Mouse (Mus musculus) heart, embryonic 10.5 days (tissue): Measurements from ENCODE around the gene Rnf186. TPM values are rescaled to one million over a fixed set of nuclear protein-coding genes. Genes with fewer than 3 reads are reported as not detected.

Source experiments
- DNase-seq: peaks from one replicate; pipeline ENCODE4 v3.0.0-alpha.2; 2017; ENCODE audit warnings: low spot score
- H3K27ac ChIP-seq: fragments of 300-500 bp; sonication (generic); 2 replicates; pipeline ENCODE4 v1.5.1; 2016; ENCODE audit warnings: mild to moderate bottlenecking
- H3K27me3 ChIP-seq: fragments of 300-500 bp; sonication (generic); 2 replicates; pipeline ENCODE4 v1.6.1; 2016; ENCODE audit warnings: mild to moderate bottlenecking; ENCODE audit not compliant: poor library complexity, insufficient read depth, severe bottlenecking
- H3K36me3 ChIP-seq: fragments of 300-500 bp; sonication (generic); 2 replicates; pipeline ENCODE4 v1.6.1; 2016; ENCODE audit warnings: mild to moderate bottlenecking, moderate library complexity
- H3K4me1 ChIP-seq: fragments of 300-500 bp; sonication (generic); 2 replicates; pipeline ENCODE4 v1.6.1; 2016; ENCODE audit warnings: mild to moderate bottlenecking
- H3K4me3 ChIP-seq: fragments of 300-500 bp; sonication (generic); 2 replicates; pipeline ENCODE4 v1.5.1; 2016; ENCODE audit warnings: mild to moderate bottlenecking, moderate library complexity
- H3K9me3 ChIP-seq: fragments of 300-500 bp; sonication (generic); 2 replicates; pipeline ENCODE4 v1.6.1; 2016; ENCODE audit warnings: mild to moderate bottlenecking, moderate library complexity
- WGBS: fragments of 180-500 bp; shearing (Covaris S2); methylation state at CpG from one replicate; pipeline ENCODE4 v1.1.7; 2016; 5-methylcytosine and 5-hydroxymethylcytosine counted together
- polyA plus RNA-seq: library from polyadenylated mRNA; unstranded; fragments of >200 nt; fragmentation: Nextera tagmentation; extraction: Ambion mirVana; gene quantifications from 2 replicates; pipeline ENCODE4 v1.2.1, GENCODE M21; 2016

Rnf186 gene
- polyA plus RNA-seq, 1 experiment from 2014 or later, result 0.14 TPM

DNA sequence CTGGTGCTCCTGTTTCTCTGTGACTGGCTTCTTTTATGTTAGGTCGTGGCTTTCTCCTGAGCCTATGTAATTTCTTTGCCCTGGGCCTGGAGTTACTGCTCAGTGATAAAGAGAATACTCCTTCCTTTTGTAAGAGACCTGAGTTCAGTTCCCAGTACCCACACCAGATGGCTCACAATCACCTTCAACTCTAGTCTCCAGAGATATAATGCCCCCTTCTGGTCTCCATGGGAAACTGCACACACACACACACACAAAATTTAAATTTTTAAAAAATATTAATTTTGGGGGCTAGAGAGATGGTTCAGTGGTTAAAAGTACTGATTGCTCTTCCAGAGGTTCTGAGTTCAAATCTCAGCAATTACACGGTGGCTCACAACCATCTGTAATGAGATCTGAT is 18.7 kb upstream of the Rnf186 start:
- 79% methylated on average over 2 of the region's 2 CpGs for WGBS
- H3K36me3 ChIP-seq, result no peaks in the 10 kb centered on the region
- no peak overlapping the region for H3K27ac ChIP-seq
- no peaks in the 10 kb centered on the region for H3K9me3 ChIP-seq
- no peak overlapping the region for H3K4me3 ChIP-seq
- no peak for DNase-seq
- peaks cover 3% of the 10 kb centered on the region; the same call in 1 of the 2 replicates for H3K4me1 ChIP-seq
- H3K27me3 ChIP-seq, result 0 out of 2 replicates have a peak, but pooled peaks cover 6% of the 10 kb centered on the region

DNA sequence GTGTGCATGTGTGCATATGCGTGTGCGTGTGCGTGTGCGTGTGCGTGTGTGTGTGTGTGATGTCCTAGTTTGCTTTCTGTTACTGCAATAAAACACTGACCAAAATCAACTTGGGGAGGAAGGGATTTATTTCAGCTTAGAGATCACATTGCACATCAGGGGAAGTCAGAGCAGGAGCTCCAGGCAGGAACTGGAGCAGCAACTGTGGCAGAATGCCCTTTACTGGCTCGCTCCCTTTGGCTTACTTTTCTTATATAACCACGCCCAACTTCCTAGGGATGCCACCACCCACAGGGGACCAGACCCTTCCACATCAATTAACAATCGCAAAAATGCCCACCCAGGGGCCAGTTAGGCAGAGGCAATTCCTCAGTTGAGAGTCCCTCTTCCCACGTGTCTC is 8.3 kb upstream of the Rnf186 start:
- no peaks in the 10 kb centered on the region; the same call in 1 of the 2 replicates for H3K27me3 ChIP-seq
- no peak for DNase-seq
- H3K4me1 ChIP-seq, result no peaks in the 10 kb centered on the region
- H3K4me3 ChIP-seq, result no peak overlapping the region
- H3K27ac ChIP-seq, result no peak overlapping the region
- no peaks in the 10 kb centered on the region for H3K36me3 ChIP-seq
- 83% methylated on average over 9 of the region's 9 CpGs for WGBS
- H3K9me3 ChIP-seq, result no peaks in the 10 kb centered on the region

- Histone ChIP-seq H3K4me1 (no peaks in the 10 kb centered on the region), H3K4me3 (no peak overlapping the region), H3K27ac (no peak overlapping the region), H3K36me3 (no peaks in the 10 kb centered on the region), H3K27me3 (no peaks in the 10 kb centered on the region; the same call in 1 of the 2 replicates), H3K9me3 (no peaks in the 10 kb centered on the region)
- no peak for DNase-seq
- 77% methylated on average over 15 of the region's 15 CpGs for WGBS
These were observed 7.8 kb upstream of the Rnf186 start for GRCm38 (mm10) chr4:138959120-138959519.

DNA sequence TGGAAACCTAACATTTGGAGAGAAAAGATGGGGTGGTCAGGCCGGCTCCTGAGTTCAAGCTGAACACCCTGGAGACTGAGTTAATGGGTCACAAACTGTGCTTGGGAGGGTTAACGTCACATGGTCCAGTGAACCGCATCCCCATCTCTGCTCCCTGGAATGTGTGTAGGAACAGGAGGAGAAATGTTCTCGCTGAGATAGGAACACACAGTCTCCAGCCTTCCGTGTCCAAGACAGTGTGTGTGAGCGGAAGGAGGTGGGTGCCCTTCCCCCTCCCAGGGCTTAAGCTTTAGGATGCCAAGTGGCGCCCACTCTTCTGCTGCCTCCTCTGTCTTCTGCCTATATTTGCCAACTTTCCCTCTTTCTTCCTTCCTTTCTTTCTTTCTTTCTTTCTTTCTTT is 7.0 kb upstream of the Rnf186 start:
- Histone ChIP-seq H3K4me1 (no peaks in the 10 kb centered on the region), H3K9me3 (no peaks in the 10 kb centered on the region), H3K4me3 (no peak overlapping the region), H3K27me3 (peaks cover 1% of the 10 kb centered on the region; the same call in 1 of the 2 replicates), H3K36me3 (no peaks in the 10 kb centered on the region), H3K27ac (no peak overlapping the region)
- no peak for DNase-seq
- WGBS, result 72% methylated on average over 7 of the region's 7 CpGs

- Histone ChIP-seq H3K27me3 (peaks cover 15% of the 10 kb centered on the region), H3K27ac (no peak overlapping the region), H3K4me1 (peaks cover 8% of the 10 kb centered on the region), H3K4me3 (no peak overlapping the region), H3K36me3 (no peaks in the 10 kb centered on the region), H3K9me3 (no peaks in the 10 kb centered on the region)
- WGBS, result 83% methylated on average over 5 of the region's 5 CpGs
- DNase-seq, result no peak
These were observed 4.2 kb upstream of the Rnf186 start for GRCm38 (mm10) chr4:138962719-138963118.

- WGBS, result 67% methylated on average over 5 of the region's 5 CpGs
- Histone ChIP-seq H3K4me3 (no peak overlapping the region), H3K9me3 (no peaks in the 10 kb centered on the region), H3K4me1 (peaks cover 22% of the 10 kb centered on the region), H3K27ac (no peak overlapping the region), H3K36me3 (no peaks in the 10 kb centered on the region), H3K27me3 (peaks cover 18% of the 10 kb centered on the region)
- no peak for DNase-seq
These were observed 1.0 kb upstream of the Rnf186 start for GRCm38 (mm10) chr4:138965871-138966270.

DNA sequence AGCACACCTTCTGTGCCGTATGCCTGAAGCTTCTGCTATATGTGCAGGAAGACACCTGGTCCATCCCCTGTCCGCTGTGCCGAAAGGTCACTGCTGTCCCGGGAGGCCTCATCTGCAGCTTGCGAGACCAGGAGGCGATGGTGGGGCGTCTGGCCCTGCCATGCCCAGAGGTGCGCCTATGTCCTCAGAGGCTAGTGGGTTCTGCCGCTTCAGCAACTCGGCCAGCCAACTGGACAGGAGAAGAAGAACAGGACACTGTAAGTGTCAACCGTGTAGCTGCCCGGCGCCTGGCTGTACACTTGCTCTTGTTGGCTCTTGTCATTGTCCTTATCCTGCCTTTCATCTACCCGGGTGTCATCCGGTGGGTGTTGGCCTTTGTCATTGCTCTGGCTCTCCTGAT is 573 bp downstream of the Rnf186 start:
- WGBS, result 69% methylated on average over 15 of the region's 15 CpGs
- DNase-seq, result no peak

DNA sequence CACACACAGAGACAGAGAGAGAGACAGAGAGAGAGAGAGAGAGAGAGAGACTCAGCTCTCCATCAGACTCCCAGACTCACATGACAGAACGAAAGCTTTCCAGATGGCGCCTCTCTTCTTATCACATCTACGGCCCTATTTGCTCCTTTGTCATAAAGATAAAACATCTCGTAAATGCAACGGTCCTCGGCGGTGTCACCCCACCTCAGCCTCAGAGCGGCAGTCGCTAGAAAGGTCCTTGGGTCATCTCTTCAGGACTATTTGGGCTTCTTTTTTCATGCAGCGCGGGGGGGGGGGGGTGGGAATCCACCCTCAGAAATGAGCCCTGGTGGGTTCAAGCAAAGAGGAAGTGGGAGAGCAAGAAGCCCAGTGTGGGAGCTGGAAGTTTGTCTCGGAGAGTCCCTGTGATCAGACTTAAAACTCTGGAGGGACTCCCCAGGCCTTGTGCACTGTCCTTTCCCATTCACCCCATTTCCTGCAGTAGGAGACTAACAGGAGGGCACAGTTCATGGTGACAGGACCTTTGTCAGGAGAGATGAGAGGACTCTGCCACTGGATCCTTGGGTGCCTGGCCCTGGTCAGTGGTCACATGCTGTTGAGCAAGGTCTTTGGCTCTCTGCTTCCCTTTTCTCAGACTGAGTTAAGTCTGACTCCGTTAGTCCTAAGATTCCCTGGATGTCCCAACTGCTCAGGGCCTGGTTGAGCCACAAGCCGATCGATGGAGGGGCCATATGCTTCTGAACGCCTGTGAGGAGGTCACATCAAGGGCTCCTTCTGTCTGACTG is 2.1 kb downstream of the Rnf186 start:
- Histone ChIP-seq H3K4me3 (no peak overlapping the region), H3K9me3 (no peaks in the 10 kb centered on the region), H3K4me1 (peaks cover 48% of the 10 kb centered on the region), H3K36me3 (no peaks in the 10 kb centered on the region), H3K27ac (peak overlapping the region; percentile 22; the same call in 1 of the 2 replicates), H3K27me3 (peaks cover 18% of the 10 kb centered on the region)
- 46% methylated on average over 16 of the region's 16 CpGs for WGBS
- no peak for DNase-seq

More for the DNA sequence above, 573 bp downstream of the Rnf186 start:
- H3K27ac ChIP-seq, result no peak overlapping the region
- H3K36me3 ChIP-seq, result no peaks in the 10 kb centered on the region
- H3K27me3 ChIP-seq, result peaks cover 18% of the 10 kb centered on the region
- peaks cover 34% of the 10 kb centered on the region for H3K4me1 ChIP-seq
- H3K4me3 ChIP-seq, result no peak overlapping the region
- H3K9me3 ChIP-seq, result no peaks in the 10 kb centered on the region

DNA sequence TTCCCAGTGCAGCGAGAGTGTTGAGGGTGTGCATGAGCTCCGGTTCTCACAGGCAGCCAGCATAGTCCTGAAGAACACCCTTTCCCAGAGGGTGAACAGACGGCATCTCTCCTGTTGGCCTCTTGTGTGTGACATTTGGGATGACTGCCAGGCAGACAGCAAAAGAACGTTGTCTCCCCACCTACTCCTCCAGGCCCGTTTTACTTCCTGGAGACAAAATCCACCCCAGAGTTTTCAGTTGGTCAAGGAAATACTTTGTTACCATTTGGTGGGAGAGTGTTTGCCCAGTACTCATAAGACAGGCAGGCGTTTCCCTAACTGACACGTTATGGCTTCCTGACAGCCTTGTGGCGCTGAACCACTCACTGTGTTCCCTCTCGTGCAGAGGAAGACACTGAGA is 2.8 kb downstream of the Rnf186 start:
- DNase-seq, result no peak
- no peak overlapping the region for H3K4me3 ChIP-seq
- H3K4me1 ChIP-seq, result peaks cover 48% of the 10 kb centered on the region
- 58% methylated on average over 9 of the region's 9 CpGs for WGBS
- H3K36me3 ChIP-seq, result no peaks in the 10 kb centered on the region
- peaks cover 18% of the 10 kb centered on the region for H3K27me3 ChIP-seq
- H3K27ac ChIP-seq, result peak overlapping the region; percentile 12; the same call in 1 of the 2 replicates
- H3K9me3 ChIP-seq, result no peaks in the 10 kb centered on the region

GRCm38 (mm10) chr4:138971371-138971770 is 4.5 kb downstream of the Rnf186 start:
- 88% methylated on average over 6 of the region's 6 CpGs for WGBS
- no peak overlapping the region for H3K4me3 ChIP-seq
- H3K36me3 ChIP-seq, result no peaks in the 10 kb centered on the region
- peaks cover 14% of the 10 kb centered on the region for H3K27me3 ChIP-seq
- H3K9me3 ChIP-seq, result no peaks in the 10 kb centered on the region
- DNase-seq, result no peak
- H3K27ac ChIP-seq, result peak overlapping the region; percentile 57; the same call in 1 of the 2 replicates
- peaks cover 48% of the 10 kb centered on the region for H3K4me1 ChIP-seq

- peak overlapping the region; percentile 82 for H3K4me3 ChIP-seq
- H3K27me3 ChIP-seq, result peaks cover 6% of the 10 kb centered on the region
- H3K4me1 ChIP-seq, result peaks cover 50% of the 10 kb centered on the region
- DNase-seq, result peak; percentile 90
- peak overlapping the region; percentile 98 for H3K27ac ChIP-seq
- H3K36me3 ChIP-seq, result no peaks in the 10 kb centered on the region
- no peaks in the 10 kb centered on the region for H3K9me3 ChIP-seq
- WGBS, result 15% methylated on average over 20 of the region's 20 CpGs
These were observed 5.4 kb downstream of the Rnf186 start for GRCm38 (mm10) chr4:138972139-138972826.

GRCm38 (mm10) chr4:138972827-138973718 is 6.2 kb downstream of the Rnf186 start, which contains the start of gene Tmco4:
Gene Tmco4 (plus strand): TSS chr4:138972888.
- Histone ChIP-seq H3K27ac (peak within 1 kb of the TSS; percentile 98), H3K9me3 (no peaks in the 10 kb centered on the region), H3K4me3 (peak within 1 kb of the TSS; percentile 82), H3K36me3 (no peaks in the 10 kb centered on the region), H3K27me3 (no peaks in the 10 kb centered on the region), H3K4me1 (peaks cover 48% of the 10 kb centered on the region)
- DNase-seq, result peak; percentile 85
- under 1% methylated on average over 58 of the region's 60 CpGs for WGBS
